Mouse (Mus musculus): ENCODE data around the gene Vmn1r72.
"Not testable (repeated sequence)": the region's sequence is repeated elsewhere in the genome, so short reads cannot be mapped to it uniquely, and the experiment has no call there.

Gene Vmn1r72

GRCm38 (mm10) chr7:11680047-11680446, at the start of gene Vmn1r72:
Gene Vmn1r72, minus strand, starts transcription at chr7:11680147.
- DNase-seq (ENCODE audit: low spot score in 2 of 2), result not testable (repeated sequence)

- DNase-seq (ENCODE audit: low spot score in 2 of 2), result peak in 1 of 2 experiments; percentile 3
These were observed 62.9 kb downstream of the Vmn1r72 start for GRCm38 (mm10) chr7:11617082-11617481.
